Mouse (Mus musculus) CD8-positive naive resting alpha-beta T cell, adult 2 months (primary cell): ENCODE data around the gene Pcnx4.
"Not testable (repeated sequence)": the region's sequence is repeated elsewhere in the genome, so short reads cannot be mapped to it uniquely, and the experiment has no call there.

Experiments
- DNase-seq, 2 experiments: peaks; one replicate each; pipeline ENCODE4 v3.0.0; 2022; ENCODE audit warnings: low read depth in 2 of 2, low spot score in 2 of 2

The Pcnx4 gene

DNA sequence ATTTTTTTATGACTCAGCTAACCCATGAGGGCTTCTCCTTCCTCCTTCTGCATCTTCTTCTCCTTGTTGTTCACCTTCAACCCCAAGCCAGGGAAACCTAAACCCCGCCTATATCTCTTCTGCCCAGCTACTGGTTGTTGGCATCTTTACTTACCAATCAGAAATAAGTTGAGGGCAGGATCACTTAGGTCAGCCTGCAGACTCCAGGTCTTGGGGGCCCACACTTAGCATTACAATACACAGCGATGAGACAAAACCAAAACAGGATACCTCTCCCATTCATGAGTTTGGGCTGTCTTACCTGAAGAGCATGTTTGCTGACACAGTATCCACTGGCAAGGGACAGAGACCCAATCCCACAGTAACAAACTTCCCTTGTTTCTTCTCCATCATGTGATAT lies 57.8 kb downstream of the Pcnx4 start:
- no peak for DNase-seq

DNA sequence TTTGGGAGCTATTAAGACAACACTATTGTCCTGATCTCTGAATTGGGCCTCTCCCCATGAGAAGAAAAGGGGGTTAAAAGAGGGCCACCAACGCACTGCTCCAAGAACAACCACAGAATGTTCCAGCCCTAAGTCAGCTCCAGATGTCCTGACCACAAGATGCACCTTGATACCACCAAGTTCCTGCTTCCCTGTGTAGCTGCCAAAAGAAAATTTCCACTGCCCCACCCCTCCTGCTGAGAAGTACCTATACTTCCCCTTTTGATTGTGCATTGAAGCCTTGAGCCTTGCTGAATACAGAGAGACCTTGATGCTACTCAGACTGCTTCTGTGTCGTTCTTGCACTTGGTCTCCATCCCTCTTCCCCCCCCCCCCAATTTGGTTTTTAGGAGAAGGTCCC lies 62.5 kb downstream of the Pcnx4 start:
- DNase-seq = not testable (repeated sequence)

DNA sequence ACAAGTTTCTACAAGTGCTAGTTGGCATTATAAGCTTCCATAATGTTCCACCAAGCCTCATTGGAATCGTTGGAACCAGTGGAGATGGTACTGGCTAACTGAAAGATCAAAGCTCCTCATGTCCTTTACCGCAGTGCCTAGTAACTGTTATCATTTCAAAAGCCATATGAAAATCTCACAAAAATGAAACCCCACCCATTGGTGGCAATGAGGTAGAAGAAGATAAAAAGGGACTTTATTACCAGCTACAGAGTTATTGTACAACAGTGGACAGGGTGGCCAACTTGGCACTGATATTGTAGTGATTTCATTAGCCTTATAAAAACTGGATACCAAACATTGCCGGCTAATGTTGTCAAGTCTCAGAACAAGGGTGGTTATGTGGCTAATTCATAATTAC lies 75.9 kb downstream of the Pcnx4 start:
- no peak for DNase-seq

DNA sequence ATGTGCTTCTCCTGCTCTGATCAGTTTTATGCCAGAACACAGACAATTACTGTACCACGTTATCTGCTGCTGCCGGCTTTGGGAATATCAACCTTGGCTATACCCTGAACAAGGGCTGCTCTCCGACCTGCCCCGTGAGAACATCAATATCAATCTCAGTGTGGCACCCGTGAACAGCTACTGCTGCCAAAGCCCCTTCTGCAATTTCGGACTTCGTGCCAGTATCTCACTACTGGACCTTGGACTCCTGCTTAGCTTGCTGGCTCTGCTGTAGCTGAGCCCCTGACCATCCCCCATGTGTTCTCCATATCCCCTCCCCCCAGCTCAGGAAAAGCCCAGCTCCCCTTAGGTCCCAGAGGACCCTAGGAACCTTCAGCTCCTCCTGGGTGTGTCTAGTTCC lies 84.7 kb downstream of the Pcnx4 start:
- DNase-seq = no peak

DNA sequence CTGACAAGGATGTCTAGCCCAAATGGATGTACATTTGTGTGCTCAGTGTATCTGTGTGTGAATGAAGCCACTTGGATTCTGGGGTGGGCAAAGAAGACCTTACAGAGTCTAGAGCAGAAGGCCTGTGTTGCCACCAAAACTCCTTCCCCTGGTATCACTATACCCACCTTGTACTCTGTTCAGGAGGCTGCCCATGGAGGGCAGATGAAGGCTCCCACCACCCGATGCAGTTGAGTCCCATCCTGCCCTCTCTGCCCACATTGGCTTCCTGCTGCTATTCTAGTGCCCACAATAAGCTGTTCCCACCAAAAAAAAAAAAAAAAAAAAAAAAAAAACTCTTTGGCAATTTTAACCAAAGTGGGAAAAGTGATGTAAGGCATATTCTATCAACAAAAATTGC lies 85.3 kb downstream of the Pcnx4 start:
- no peak for DNase-seq

DNA sequence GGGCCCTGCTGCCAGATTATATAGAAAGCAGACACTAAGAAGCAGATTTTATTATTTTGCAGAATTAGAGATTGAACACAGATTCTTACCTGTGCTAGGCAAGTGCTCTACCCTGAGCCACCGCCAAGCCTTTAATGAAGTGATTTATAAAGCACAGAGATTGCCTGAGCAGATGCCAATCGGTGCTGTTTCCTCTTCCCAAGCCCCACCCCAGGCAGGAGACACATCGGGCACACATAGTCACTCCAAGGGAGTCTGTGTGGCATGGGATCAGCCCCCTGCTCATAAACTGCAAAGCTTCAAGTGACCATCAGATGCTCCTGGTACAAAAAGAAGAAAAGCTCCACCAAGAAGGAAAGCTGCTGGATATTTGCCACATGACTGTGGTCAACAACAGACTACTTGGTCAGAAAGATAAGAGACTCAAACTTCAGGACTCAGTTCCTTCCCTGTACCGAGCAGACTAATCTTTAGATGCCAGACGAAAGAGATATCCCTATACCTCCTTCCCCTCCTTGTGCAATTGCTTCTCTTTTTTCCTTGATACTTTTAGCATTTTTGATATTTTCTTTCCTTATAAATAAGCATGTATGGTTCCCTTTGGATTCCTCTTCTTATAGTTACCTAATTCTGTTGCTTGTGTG lies 86.8 kb downstream of the Pcnx4 start:
- DNase-seq = no peak

DNA sequence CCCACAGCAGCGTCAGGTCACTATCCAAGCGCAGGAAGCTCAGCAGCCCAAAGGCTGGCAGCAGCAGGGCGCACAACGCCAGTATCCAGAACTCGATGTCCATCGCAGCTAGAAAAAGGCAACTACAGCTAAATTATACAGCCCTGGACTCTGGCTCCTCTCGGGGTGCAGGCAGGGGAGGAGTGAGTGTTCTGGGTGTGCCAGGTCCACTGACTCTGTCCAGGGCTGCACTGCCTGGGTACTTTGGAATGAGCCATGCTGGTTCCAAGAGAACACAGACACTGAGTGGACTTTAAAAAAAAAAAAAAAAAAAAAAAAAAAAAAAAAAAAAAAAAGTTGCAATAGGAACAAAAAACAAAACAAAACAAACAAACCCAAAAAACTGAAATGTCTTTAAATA lies 92.6 kb downstream of the Pcnx4 start:
- no peak for DNase-seq
